Mouse (Mus musculus) hindbrain, embryonic 10.5 days (tissue): ENCODE measurements around the gene Ksr1. TPM values are rescaled to one million over a fixed set of nuclear protein-coding genes. Genes with fewer than 3 reads are reported as not detected.

ENCODE experiments used
- DNase-seq: peaks from one replicate; pipeline ENCODE4 v3.0.0-alpha.2; 2017; ENCODE audit warnings: low spot score
- H3K27ac ChIP-seq: fragments of 300-500 bp; sonication (generic); 2 replicates; pipeline ENCODE4 v1.5.1; 2016; ENCODE audit warnings: mild to moderate bottlenecking, moderate library complexity
- H3K27me3 ChIP-seq: fragments of 300-500 bp; sonication (generic); 2 replicates; pipeline ENCODE4 v1.6.1; 2016; ENCODE audit warnings: mild to moderate bottlenecking; ENCODE audit not compliant: poor library complexity, insufficient read depth, severe bottlenecking
- H3K36me3 ChIP-seq: fragments of 300-500 bp; sonication (generic); 2 replicates; pipeline ENCODE4 v1.6.1; 2016; ENCODE audit warnings: mild to moderate bottlenecking, moderate library complexity
- H3K4me1 ChIP-seq: fragments of 300-500 bp; sonication (generic); replicated peaks from 2 replicates; pipeline ENCODE4 v1.6.1; 2016; ENCODE audit warnings: mild to moderate bottlenecking
- H3K4me3 ChIP-seq: fragments of 300-500 bp; sonication (generic); 2 replicates; pipeline ENCODE4 v1.5.1; 2016; ENCODE audit warnings: mild to moderate bottlenecking, moderate library complexity
- H3K9me3 ChIP-seq: fragments of 300-500 bp; sonication (generic); 2 replicates; pipeline ENCODE4 v1.6.1; 2016; ENCODE audit warnings: mild to moderate bottlenecking, moderate library complexity
- WGBS: fragments of 180-500 bp; shearing (Covaris S2); methylation state at CpG from one replicate; pipeline ENCODE4 v1.1.7; 2016; 5-methylcytosine and 5-hydroxymethylcytosine counted together
- polyA plus RNA-seq: library from polyadenylated mRNA; unstranded; fragments of >200 nt; fragmentation: Nextera tagmentation; extraction: Ambion mirVana; gene quantifications from 2 replicates; pipeline ENCODE4 v1.2.1, GENCODE M21; 2016

Gene Ksr1
- polyA plus RNA-seq, 1 experiment from 2014 or later: 5.2 TPM

DNA sequence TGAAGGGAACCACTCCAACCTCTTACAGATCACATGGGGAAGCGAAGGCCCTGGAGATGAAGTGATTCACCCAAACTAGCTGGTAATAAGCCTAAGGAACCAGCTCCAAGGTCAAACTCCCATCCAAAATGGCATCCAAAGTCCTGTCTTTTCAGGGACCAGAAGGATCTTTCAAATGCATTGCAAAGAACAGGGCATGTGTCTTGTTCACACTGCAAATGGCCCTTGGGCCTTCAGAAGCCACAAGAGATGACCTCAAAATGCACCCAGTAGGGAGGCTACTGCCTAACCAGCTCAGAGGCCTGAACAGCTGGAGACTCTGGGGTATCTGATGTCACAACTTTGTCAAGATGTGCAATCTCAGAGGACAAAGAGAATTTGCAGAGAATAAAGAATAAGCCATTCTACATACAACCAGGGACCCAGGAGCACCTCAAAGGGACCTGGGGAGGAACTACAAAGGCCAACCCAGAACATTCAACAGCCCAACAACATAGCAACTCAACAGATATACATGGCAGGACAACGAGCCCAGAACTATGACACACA lies 2.1 kb downstream of the Ksr1 start:
- H3K4me1 ChIP-seq: peaks cover 54% of the 10 kb centered on the region
- peak overlapping the region; percentile 87; the same call in 1 of the 2 replicates for H3K4me3 ChIP-seq
- DNase-seq: no peak
- peak overlapping the region; percentile 23; the same call in 1 of the 2 replicates for H3K27ac ChIP-seq
- no peaks in the 10 kb centered on the region for H3K36me3 ChIP-seq
- WGBS: 82% methylated on average over 2 of the region's 2 CpGs
- no peaks in the 10 kb centered on the region for H3K27me3 ChIP-seq
- H3K9me3 ChIP-seq: no peaks in the 10 kb centered on the region

GRCm38 (mm10) chr11:79143322-79143721 lies 2.9 kb downstream of the Ksr1 start:
- Histone ChIP-seq H3K27me3 (no peaks in the 10 kb centered on the region), H3K36me3 (no peaks in the 10 kb centered on the region), H3K4me3 (no peak overlapping the region), H3K27ac (no peak overlapping the region), H3K4me1 (peaks cover 54% of the 10 kb centered on the region), H3K9me3 (no peaks in the 10 kb centered on the region)
- 87% methylated on average over 3 of the region's 3 CpGs for WGBS
- no peak for DNase-seq

GRCm38 (mm10) chr11:79142381-79142780 lies 3.8 kb downstream of the Ksr1 start:
- Histone ChIP-seq H3K9me3 (no peaks in the 10 kb centered on the region), H3K4me1 (peaks cover 54% of the 10 kb centered on the region), H3K36me3 (no peaks in the 10 kb centered on the region), H3K27me3 (no peaks in the 10 kb centered on the region), H3K27ac (0 out of 2 replicates have a peak overlapping the region, but pooled peaks have one; percentile 6), H3K4me3 (no peak overlapping the region)
- WGBS: 90% methylated on average over 11 of the region's 11 CpGs
- DNase-seq: no peak

GRCm38 (mm10) chr11:79141235-79142109 lies 4.7 kb downstream of the Ksr1 start:
- peak overlapping the region; percentile 59 for H3K27ac ChIP-seq
- no peak for DNase-seq
- H3K9me3 ChIP-seq: no peaks in the 10 kb centered on the region
- H3K4me1 ChIP-seq: peaks cover 54% of the 10 kb centered on the region
- H3K27me3 ChIP-seq: no peaks in the 10 kb centered on the region
- WGBS: 47% methylated on average over 11 of the region's 11 CpGs
- no peaks in the 10 kb centered on the region for H3K36me3 ChIP-seq
- H3K4me3 ChIP-seq: no peak overlapping the region

DNA sequence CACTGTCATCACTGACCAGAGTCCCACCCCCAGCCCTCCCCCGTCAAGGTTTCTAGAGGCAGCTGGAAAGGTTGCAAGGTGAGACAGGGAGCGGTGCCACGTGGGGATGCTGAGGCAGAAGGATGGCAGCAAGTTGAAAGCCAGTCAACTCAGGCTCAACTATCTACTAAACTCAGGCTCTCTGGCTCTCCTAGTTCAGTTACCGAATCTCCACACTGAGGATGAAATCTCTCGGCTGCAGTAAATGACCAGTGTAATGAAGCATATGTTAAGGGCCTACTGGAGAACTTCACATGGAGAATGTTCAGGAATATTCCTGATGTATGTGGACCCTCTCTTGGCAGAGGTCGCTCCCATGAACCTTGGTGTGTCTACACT lies 5.7 kb downstream of the Ksr1 start:
- H3K27ac ChIP-seq: no peak overlapping the region
- no peaks in the 10 kb centered on the region for H3K27me3 ChIP-seq
- H3K4me1 ChIP-seq: peaks cover 55% of the 10 kb centered on the region
- H3K4me3 ChIP-seq: no peak overlapping the region
- 87% methylated on average over 6 of the region's 6 CpGs for WGBS
- H3K36me3 ChIP-seq: no peaks in the 10 kb centered on the region
- no peaks in the 10 kb centered on the region for H3K9me3 ChIP-seq
- no peak for DNase-seq

DNA sequence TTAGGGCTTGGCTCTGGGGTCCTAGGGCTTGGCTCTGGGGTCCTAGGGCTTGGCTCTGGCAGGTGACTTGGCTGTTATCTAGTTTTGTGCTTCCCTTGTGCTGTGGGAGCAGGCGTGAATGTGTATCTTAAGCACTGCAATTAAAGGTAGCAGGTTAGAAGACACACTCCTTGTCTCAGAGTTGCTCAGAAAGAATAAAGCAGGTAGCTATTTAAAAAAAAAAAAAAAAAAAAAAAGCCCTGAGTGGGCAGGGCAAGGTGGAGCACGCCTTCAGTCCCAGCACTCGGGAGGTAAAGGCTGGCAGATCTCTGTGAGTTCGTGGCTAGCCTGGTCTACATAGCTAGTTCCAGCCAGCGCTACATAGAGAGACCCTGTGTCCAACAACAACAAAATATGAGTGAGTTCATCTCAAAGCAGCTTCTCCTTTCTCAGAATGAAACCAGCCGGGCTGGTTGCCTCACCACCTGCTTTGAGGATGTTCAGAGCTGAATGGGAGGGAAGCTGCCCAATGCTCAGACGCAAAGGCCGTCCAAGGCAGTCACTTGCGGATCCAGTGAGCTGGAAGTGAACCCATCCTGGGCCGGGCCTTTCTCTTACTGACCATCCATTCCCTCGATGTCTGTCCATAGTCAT lies 6.2 kb downstream of the Ksr1 start:
- Histone ChIP-seq H3K36me3 (no peaks in the 10 kb centered on the region), H3K27me3 (no peaks in the 10 kb centered on the region), H3K4me3 (no peak overlapping the region), H3K9me3 (no peaks in the 10 kb centered on the region), H3K27ac (no peak overlapping the region), H3K4me1 (peaks cover 54% of the 10 kb centered on the region)
- DNase-seq: no peak
- 91% methylated on average over 11 of the region's 11 CpGs for WGBS

- Histone ChIP-seq H3K27me3 (no peaks in the 10 kb centered on the region), H3K27ac (no peak overlapping the region), H3K9me3 (no peaks in the 10 kb centered on the region), H3K36me3 (no peaks in the 10 kb centered on the region), H3K4me3 (no peak overlapping the region), H3K4me1 (peaks cover 45% of the 10 kb centered on the region)
- DNase-seq: no peak
- 92% methylated on average over 6 of the region's 6 CpGs for WGBS
Observed at GRCm38 (mm10) chr11:79138621-79139020, 7.6 kb downstream of the Ksr1 start.

DNA sequence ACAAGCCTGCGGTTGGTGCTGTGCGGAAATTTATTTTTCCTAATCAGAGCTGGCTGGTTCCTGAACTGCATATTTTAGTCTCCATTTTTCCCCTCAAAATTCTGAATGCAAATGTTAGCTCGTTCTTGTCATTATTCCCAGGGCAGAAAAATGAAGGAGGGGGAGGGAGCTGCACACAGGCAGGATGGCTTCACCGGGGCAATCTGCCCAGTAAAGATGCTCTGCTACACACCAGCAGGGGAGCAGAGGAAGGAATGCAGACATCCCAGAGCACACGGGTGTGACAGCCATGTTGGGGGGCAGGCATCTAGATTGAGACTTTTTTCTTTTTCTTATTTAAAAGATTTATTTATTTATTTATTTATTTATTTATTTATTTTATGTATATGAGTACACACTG lies 9.0 kb downstream of the Ksr1 start:
- no peak for DNase-seq
- WGBS: 77% methylated on average over 5 of the region's 5 CpGs

DNA sequence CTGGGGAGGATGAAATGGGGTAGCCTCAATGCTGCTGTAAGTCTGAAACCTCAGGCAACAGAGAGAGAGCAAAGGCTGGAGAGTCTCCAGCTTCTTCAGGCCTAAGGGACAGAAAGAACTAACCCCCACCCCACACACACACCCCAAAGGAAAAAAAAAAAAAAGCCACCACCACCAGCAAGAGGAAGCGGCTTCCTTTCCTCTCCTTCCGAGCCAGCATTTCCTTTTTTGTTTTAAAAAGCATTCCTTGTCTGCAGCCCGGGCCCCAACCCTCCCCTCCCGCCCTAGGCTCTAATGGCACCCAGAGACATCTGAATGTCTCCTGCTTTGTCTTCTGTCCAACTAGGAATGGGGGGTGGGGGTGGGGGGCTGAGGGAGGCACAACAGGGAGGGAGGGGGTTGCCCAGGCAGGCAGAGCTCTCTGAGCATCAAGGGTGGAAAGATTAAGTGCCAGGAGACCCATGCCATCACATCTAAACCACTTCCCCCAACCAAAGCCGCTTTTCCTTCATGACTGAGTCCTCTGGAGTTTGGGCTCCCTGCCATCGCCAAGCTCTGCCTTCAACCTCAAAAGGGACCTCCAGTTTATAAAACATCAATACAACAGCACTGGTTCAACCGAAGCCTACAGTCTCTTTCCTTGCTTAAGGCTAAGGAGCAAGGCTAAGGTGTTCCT lies 10.4 kb downstream of the Ksr1 start:
- Histone ChIP-seq H3K27ac (peak overlapping the region; percentile 81), H3K36me3 (no peaks in the 10 kb centered on the region), H3K9me3 (no peaks in the 10 kb centered on the region)

More for the DNA sequence above, 9.0 kb downstream of the Ksr1 start:
- H3K27ac ChIP-seq: no peak overlapping the region
- no peaks in the 10 kb centered on the region for H3K27me3 ChIP-seq
- H3K4me1 ChIP-seq: peaks cover 39% of the 10 kb centered on the region
- no peaks in the 10 kb centered on the region for H3K9me3 ChIP-seq
- H3K4me3 ChIP-seq: no peak overlapping the region
- no peaks in the 10 kb centered on the region for H3K36me3 ChIP-seq

GRCm38 (mm10) chr11:79135105-79135503 lies 11.1 kb downstream of the Ksr1 start:
- DNase-seq: no peak
- 96% methylated on average over 13 of the region's 13 CpGs for WGBS
- Histone ChIP-seq H3K9me3 (no peaks in the 10 kb centered on the region), H3K27me3 (no peaks in the 10 kb centered on the region), H3K4me1 (peaks cover 21% of the 10 kb centered on the region), H3K27ac (0 out of 2 replicates have a peak overlapping the region, but pooled peaks have one; percentile 81), H3K4me3 (no peak overlapping the region), H3K36me3 (no peaks in the 10 kb centered on the region)

More for the DNA sequence above, 10.4 kb downstream of the Ksr1 start:
- 42% methylated on average over 7 of the region's 7 CpGs for WGBS
- Histone ChIP-seq H3K4me3 (no peak overlapping the region), H3K4me1 (peaks cover 25% of the 10 kb centered on the region), H3K27me3 (no peaks in the 10 kb centered on the region)
- no peak for DNase-seq

- Histone ChIP-seq H3K4me1 (peaks cover 25% of the 10 kb centered on the region), H3K4me3 (no peak overlapping the region), H3K27ac (no peak overlapping the region), H3K36me3 (no peaks in the 10 kb centered on the region), H3K9me3 (no peaks in the 10 kb centered on the region), H3K27me3 (no peaks in the 10 kb centered on the region)
- no peak for DNase-seq
- 88% methylated on average over 13 of the region's 13 CpGs for WGBS
Observed at GRCm38 (mm10) chr11:79134416-79135104, 11.6 kb downstream of the Ksr1 start.

DNA sequence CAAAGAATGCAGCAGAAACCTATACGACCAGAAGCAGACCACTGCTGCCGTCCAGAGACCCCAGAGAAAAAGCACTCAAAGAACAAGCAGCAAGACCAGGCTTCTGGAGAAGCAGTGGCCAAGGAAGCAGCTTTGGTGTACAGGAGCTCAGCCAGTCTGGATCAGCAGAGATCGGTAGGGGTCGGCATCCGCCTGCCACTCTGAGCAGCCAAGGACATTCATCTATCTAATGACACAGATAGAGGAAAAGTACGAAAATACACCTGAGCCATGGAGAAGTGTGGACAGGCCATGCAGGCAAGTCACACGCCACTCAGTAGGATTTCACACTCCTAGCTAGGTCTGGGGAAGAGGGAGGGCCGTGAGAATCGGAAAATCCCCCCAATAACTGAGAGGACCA lies 12.2 kb downstream of the Ksr1 start:
- Histone ChIP-seq H3K27ac (no peak overlapping the region), H3K27me3 (no peaks in the 10 kb centered on the region), H3K9me3 (no peaks in the 10 kb centered on the region), H3K36me3 (no peaks in the 10 kb centered on the region), H3K4me1 (peaks cover 29% of the 10 kb centered on the region), H3K4me3 (no peak overlapping the region)
- no peak for DNase-seq
- 85% methylated on average over 9 of the region's 9 CpGs for WGBS
